Comparison of ENCODE assay signal across 27 mouse cellular contexts in genomic region chr11:90123851-90124250, GRCm38 (mm10).
A peak's percentile ranks its signal among the peaks of the same experiment; 100 is the strongest.
DNase-seq lines count a peak whose midpoint lies in the region; ATAC-seq and TF ChIP-seq lines count a peak whose summit lies in the region.
"Had no signal": no experiment of that assay in that cellular context is flagged by ENCODE, and none has a peak within 500 bp of the region (broad histone marks: within the 10 kb centered on the region; RNA-seq: fewer than 3 reads in every experiment).

No protein-coding gene starts in this region.

- DNase-seq in heart, adult 11 months: peak; percentile 97
- DNase-seq in midbrain, embryonic 11.5 days (ENCODE audit: low spot score, missing footprints): peak; percentile 59
- no peak for DNase-seq in midbrain, embryonic 14.5 days
- DNase-seq in heart, postnatal 0 days (ENCODE audit: low spot score): peak; percentile 30
- no peak for DNase-seq in adrenal gland, adult (ENCODE audit: inconsistent age in 2 of 2, low spot score in 1 of 2)
- DNase-seq: adrenal gland, adult 8-10 months; B cell, adult 2 months; cerebellum, adult 8-10 months; kidney, adult 8-10 months; kidney, postnatal 14 days; liver; right cerebral cortex, postnatal 4 days; thymus, adult 18-20 months; thymus, postnatal 36 days had no signal

- H3K4me3 ChIP-seq in heart, embryonic 12.5 days: no peak overlapping the region
- H3K4me3 ChIP-seq in midbrain, embryonic 11.5 days (ENCODE audit: low read depth, low read length): no peak overlapping the region
- no peak overlapping the region for H3K4me3 ChIP-seq in midbrain, embryonic 14.5 days (replicated peaks; ENCODE audit: low read depth, low read length)
- H3K4me3 ChIP-seq in heart, postnatal 0 days (ENCODE audit: low read depth, low read length): no peak overlapping the region
- no peak overlapping the region for H3K4me3 ChIP-seq in kidney, embryonic 14.5 days (ENCODE audit: low read length)
- H3K4me3 ChIP-seq: embryonic facial prominence, embryonic 15.5 days; hindbrain, embryonic 15.5 days; intestine, embryonic 15.5 days; limb, embryonic 10.5 days; liver, embryonic 15.5 days; megakaryocyte, embryonic 14.5 days; myocyte; neural tube, embryonic 13.5 days had no signal

- WGBS in heart, embryonic 12.5 days: 54% methylated on average over 5 of the region's 5 CpGs
- 86% methylated on average over 5 of the region's 5 CpGs for WGBS in midbrain, embryonic 11.5 days
- WGBS in midbrain, embryonic 14.5 days: 82% methylated on average over 5 of the region's 5 CpGs
- WGBS in heart, postnatal 0 days: 52% methylated on average over 5 of the region's 5 CpGs
- 89% methylated on average over 5 of the region's 5 CpGs for WGBS in kidney, embryonic 14.5 days

- H3K4me1 ChIP-seq in heart, embryonic 12.5 days (replicated peaks): 0 out of 2 replicates have a peak, but pooled peaks cover 6% of the 10 kb centered on the region
- H3K4me1 ChIP-seq in midbrain, embryonic 11.5 days (ENCODE audit: control insufficient read depth, insufficient read depth, low read length): no peaks in the 10 kb centered on the region
- H3K4me1 ChIP-seq in midbrain, embryonic 14.5 days (ENCODE audit: control insufficient read depth, insufficient read depth, low read length): no peaks in the 10 kb centered on the region
- 0 out of 2 replicates have a peak, but pooled peaks cover under 1% of the 10 kb centered on the region for H3K4me1 ChIP-seq in heart, postnatal 0 days (ENCODE audit: control insufficient read depth, insufficient read depth)
- H3K4me1 ChIP-seq in kidney, embryonic 14.5 days (ENCODE audit: control insufficient read depth, insufficient read depth, low read length): no peaks in the 10 kb centered on the region
- H3K4me1 ChIP-seq: embryonic facial prominence, embryonic 15.5 days; hindbrain, embryonic 15.5 days; limb, embryonic 10.5 days; liver, embryonic 15.5 days; megakaryocyte, embryonic 14.5 days; neural tube, embryonic 13.5 days had no signal

- H3K36me3 ChIP-seq in heart, embryonic 12.5 days: no peaks in the 10 kb centered on the region
- no peaks in the 10 kb centered on the region for H3K36me3 ChIP-seq in midbrain, embryonic 11.5 days (ENCODE audit: control insufficient read depth, insufficient read depth, low read length)
- no peaks in the 10 kb centered on the region for H3K36me3 ChIP-seq in midbrain, embryonic 14.5 days (ENCODE audit: control insufficient read depth, insufficient read depth, low read length)
- H3K36me3 ChIP-seq in heart, postnatal 0 days (replicated peaks; ENCODE audit: control insufficient read depth, insufficient read depth, low read length): no peaks in the 10 kb centered on the region
- no peaks in the 10 kb centered on the region for H3K36me3 ChIP-seq in kidney, embryonic 14.5 days (ENCODE audit: control insufficient read depth, insufficient read depth, low read length)
- H3K36me3 ChIP-seq: embryonic facial prominence, embryonic 15.5 days; G1E; hindbrain, embryonic 15.5 days; intestine, embryonic 15.5 days; limb, embryonic 10.5 days; liver, embryonic 15.5 days; neural tube, embryonic 13.5 days had no signal

- ATAC-seq in heart, embryonic 12.5 days (ENCODE audit: insufficient number of reproducible peaks, low FRiP score): no peak
- ATAC-seq in midbrain, embryonic 11.5 days (ENCODE audit: low FRiP score): no peak
- no peak for ATAC-seq in midbrain, embryonic 14.5 days (ENCODE audit: low FRiP score, low TSS enrichment)
- 0 out of 2 replicates have a peak, but pooled peaks have one; percentile 30 for ATAC-seq in heart, postnatal 0 days (ENCODE audit: insufficient read depth, low read depth)
- ATAC-seq in kidney, embryonic 14.5 days (ENCODE audit: low FRiP score, low TSS enrichment): no peak
- ATAC-seq: forebrain, embryonic 14.5 days; intestine, embryonic 15.5 days; midbrain, embryonic 16.5 days had no signal

- TF ChIP-seq CTCF in heart, postnatal 0 days (IDR thresholded peaks at IDR 0.05; ENCODE audit: low read depth): no peak

- no peak overlapping the region for H3K9ac ChIP-seq in heart, embryonic 12.5 days
- H3K9ac ChIP-seq in midbrain, embryonic 11.5 days (ENCODE audit: low read length): no peak overlapping the region
- no peak overlapping the region for H3K9ac ChIP-seq in midbrain, embryonic 14.5 days (replicated peaks; ENCODE audit: low read length)
- H3K9ac ChIP-seq in heart, postnatal 0 days (replicated peaks; ENCODE audit: low read depth, low read length): no peak overlapping the region
- no peak overlapping the region for H3K9ac ChIP-seq in kidney, embryonic 14.5 days (ENCODE audit: low read depth, low read length)
- H3K9ac ChIP-seq: embryonic facial prominence, embryonic 15.5 days; hindbrain, embryonic 15.5 days; intestine, embryonic 15.5 days; liver, embryonic 15.5 days; neural tube, embryonic 13.5 days had no signal

- no peaks in the 10 kb centered on the region for H3K9me3 ChIP-seq in heart, embryonic 12.5 days (replicated peaks)
- H3K9me3 ChIP-seq in midbrain, embryonic 11.5 days (ENCODE audit: control insufficient read depth, low read length): no peaks in the 10 kb centered on the region
- no peaks in the 10 kb centered on the region for H3K9me3 ChIP-seq in midbrain, embryonic 14.5 days (ENCODE audit: control insufficient read depth, low read length)
- H3K9me3 ChIP-seq in heart, postnatal 0 days (replicated peaks; ENCODE audit: control insufficient read depth, low read length): no peaks in the 10 kb centered on the region
- no peaks in the 10 kb centered on the region for H3K9me3 ChIP-seq in kidney, embryonic 14.5 days (ENCODE audit: control insufficient read depth, low read length)
- H3K9me3 ChIP-seq: embryonic facial prominence, embryonic 15.5 days; hindbrain, embryonic 15.5 days; intestine, embryonic 15.5 days; limb, embryonic 10.5 days; liver, embryonic 15.5 days; megakaryocyte, embryonic 14.5 days; neural tube, embryonic 13.5 days had no signal

- H3K27ac ChIP-seq in heart, embryonic 12.5 days (ENCODE audit: poor library complexity, severe bottlenecking): no peak overlapping the region
- H3K27ac ChIP-seq in midbrain, embryonic 11.5 days (ENCODE audit: low read depth, low read length): no peak overlapping the region
- no peak overlapping the region for H3K27ac ChIP-seq in midbrain, embryonic 14.5 days (replicated peaks; ENCODE audit: low read depth, low read length)
- H3K27ac ChIP-seq in heart, postnatal 0 days (ENCODE audit: low read depth): no peak overlapping the region
- no peak overlapping the region for H3K27ac ChIP-seq in kidney, embryonic 14.5 days (ENCODE audit: low read depth, low read length)
- H3K27ac ChIP-seq: embryonic facial prominence, embryonic 15.5 days; hindbrain, embryonic 15.5 days; intestine, embryonic 15.5 days; limb, embryonic 10.5 days; liver, embryonic 15.5 days; neural tube, embryonic 13.5 days had no signal

- no peaks in the 10 kb centered on the region for H3K27me3 ChIP-seq in heart, embryonic 12.5 days (replicated peaks)
- H3K27me3 ChIP-seq in midbrain, embryonic 11.5 days (ENCODE audit: control insufficient read depth, insufficient read depth, low read length): no peaks in the 10 kb centered on the region
- H3K27me3 ChIP-seq in midbrain, embryonic 14.5 days (ENCODE audit: control insufficient read depth, insufficient read depth, low read length): no peaks in the 10 kb centered on the region
- H3K27me3 ChIP-seq in heart, postnatal 0 days (ENCODE audit: control insufficient read depth, insufficient read depth, low read length): no peaks in the 10 kb centered on the region
- H3K27me3 ChIP-seq in kidney, embryonic 14.5 days (ENCODE audit: control insufficient read depth, insufficient read depth, low read length): no peaks in the 10 kb centered on the region
- H3K27me3 ChIP-seq: embryonic facial prominence, embryonic 15.5 days; hindbrain, embryonic 15.5 days; intestine, embryonic 15.5 days; liver, embryonic 15.5 days; megakaryocyte, embryonic 14.5 days; neural tube, embryonic 13.5 days had no signal

- H3K4me2 ChIP-seq in heart, embryonic 12.5 days: no peak overlapping the region
- H3K4me2 ChIP-seq in midbrain, embryonic 11.5 days: no peak overlapping the region
- H3K4me2 ChIP-seq in midbrain, embryonic 14.5 days (ENCODE audit: low read length): no peak overlapping the region
- no peak overlapping the region for H3K4me2 ChIP-seq in heart, postnatal 0 days (ENCODE audit: low read depth, low read length)
- no peak overlapping the region for H3K4me2 ChIP-seq in kidney, embryonic 14.5 days (replicated peaks; ENCODE audit: low read depth, low read length)
- H3K4me2 ChIP-seq: embryonic facial prominence, embryonic 15.5 days; hindbrain, embryonic 15.5 days; intestine, embryonic 15.5 days; liver, embryonic 15.5 days; neural tube, embryonic 13.5 days had no signal

- TF ChIP-seq EP300 in heart, postnatal 0 days (IDR thresholded peaks at IDR 0.05; ENCODE audit: low read depth): no peak

Comparison
In these comparisons a context has a peak if more than half of its experiments do, and no peak if none do; other contexts are left out.
1. DNase-seq: peak in heart, adult 11 months (single experiment), midbrain, embryonic 11.5 days (single experiment) and heart, postnatal 0 days (single experiment); none in midbrain, embryonic 14.5 days (single experiment) and adrenal gland, adult (0 of 2).